Mouse (Mus musculus) kidney, postnatal 0 days (tissue): ENCODE measurements around the gene Ppm1g. TPM values are rescaled to one million over a fixed set of nuclear protein-coding genes. Genes with fewer than 3 reads are reported as not detected.

Source experiments
- ATAC-seq: fragments of 200-750 bp; cut with Nextera tagmentation; replicated peaks from 2 replicates; pipeline ENCODE4 v1.8.0; 2017; ENCODE audit warnings: low read depth, moderate number of reproducible peaks, moderate TSS enrichment, moderate library complexity; ENCODE audit not compliant: low FRiP score
- DNase-seq: peaks from one replicate; pipeline ENCODE4 v3.0.0-alpha.2; 2016; ENCODE audit warnings: low spot score
- H3K27ac ChIP-seq: fragments of 300-500 bp; sonication (generic); 2 replicates; pipeline ENCODE4 v1.5.1; 2014; ENCODE audit warnings: mild to moderate bottlenecking
- H3K27me3 ChIP-seq: fragments of 300-500 bp; sonication (generic); 2 replicates; pipeline ENCODE4 v1.6.1; 2014; ENCODE audit warnings: low read length, mixed read lengths; ENCODE audit not compliant: insufficient read depth
- H3K36me3 ChIP-seq: fragments of 300-500 bp; sonication (generic); 2 replicates; pipeline ENCODE4 v1.6.1; 2014; ENCODE audit warnings: low read length, mixed read lengths; ENCODE audit not compliant: insufficient read depth
- H3K4me1 ChIP-seq: fragments of 300-500 bp; sonication (generic); replicated peaks from 2 replicates; pipeline ENCODE4 v1.6.1; 2014; ENCODE audit warnings: antibody characterized with exemption, low read length, mixed read lengths; ENCODE audit not compliant: insufficient read depth
- H3K4me2 ChIP-seq: fragments of 300-500 bp; sonication (generic); 2 replicates; pipeline ENCODE4 v1.6.1; 2014; ENCODE audit warnings: mild to moderate bottlenecking, low read length, moderate library complexity, mixed read lengths
- H3K4me3 ChIP-seq: fragments of 300-500 bp; sonication (generic); replicated peaks from 2 replicates; pipeline ENCODE4 v1.5.1; 2014; ENCODE audit warnings: low read depth, low read length
- H3K9ac ChIP-seq: fragments of 300-500 bp; sonication (generic); 2 replicates; pipeline ENCODE4 v1.6.1; 2014; ENCODE audit warnings: low read depth, low read length
- H3K9me3 ChIP-seq: fragments of 300-500 bp; sonication (generic); replicated peaks from 2 replicates; pipeline ENCODE4 v1.6.1; 2016; ENCODE audit warnings: low read length, inconsistent platforms, mixed read lengths
- CTCF ChIP-seq: IDR thresholded peaks from 2 replicates; pipeline ENCODE4 v1.5.1; 2016; ENCODE audit warnings: antibody characterized with exemption, low read depth, mild to moderate bottlenecking, moderate library complexity
- WGBS: fragments of 180-500 bp; shearing (Covaris S2); extraction: QIAGEN DNeasy Blood & Tissue Kit; methylation state at CpG from one replicate; pipeline ENCODE4 v1.1.7; 2014; 5-methylcytosine and 5-hydroxymethylcytosine counted together
- polyA plus RNA-seq: library from polyadenylated mRNA; unstranded; fragments of >200 nt; fragmentation: Nextera tagmentation; extraction: Ambion mirVana; gene quantifications from 2 replicates; pipeline ENCODE4 v1.2.1, GENCODE M21; 2015

Ppm1g gene
- polyA plus RNA-seq, 1 experiment from 2014 or later: 85.4 TPM

DNA sequence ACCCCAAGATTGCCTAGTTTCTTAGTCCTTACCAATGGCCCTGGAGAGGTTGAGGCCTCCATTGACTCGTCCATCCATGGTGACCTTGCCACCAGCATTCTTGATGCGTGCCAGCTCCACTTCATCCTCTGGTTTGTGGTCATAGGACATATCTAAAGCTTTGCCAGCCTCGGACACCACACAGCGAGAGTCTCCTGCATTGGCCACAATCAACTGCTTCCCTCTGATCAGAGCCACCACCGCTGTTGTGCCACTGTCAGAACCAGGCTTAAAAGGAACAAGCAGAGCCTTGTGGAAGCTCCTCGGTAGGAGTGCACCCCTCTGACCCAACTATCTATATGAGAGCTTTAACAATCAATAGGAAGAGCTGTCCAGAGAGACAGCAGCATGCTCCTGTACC is 16.1 kb downstream of the Ppm1g start:
- no peak for TF ChIP-seq CTCF
- Histone ChIP-seq H3K27me3 (no peaks in the 10 kb centered on the region), H3K4me3 (no peak overlapping the region), H3K9ac (no peak overlapping the region), H3K27ac (no peak overlapping the region), H3K9me3 (0 out of 2 replicates have a peak, but pooled peaks cover 3% of the 10 kb centered on the region), H3K4me2 (no peak overlapping the region), H3K36me3 (peaks cover 22% of the 10 kb centered on the region), H3K4me1 (peaks cover 9% of the 10 kb centered on the region; the same call in 1 of the 2 replicates)
- no peak for ATAC-seq
- WGBS: 93% methylated on average over 6 of the region's 6 CpGs
- no peak for DNase-seq

- Histone ChIP-seq H3K27ac (no peak overlapping the region), H3K4me1 (peaks cover 9% of the 10 kb centered on the region; the same call in 1 of the 2 replicates), H3K36me3 (peaks cover 28% of the 10 kb centered on the region), H3K27me3 (no peaks in the 10 kb centered on the region), H3K9me3 (0 out of 2 replicates have a peak, but pooled peaks cover 3% of the 10 kb centered on the region), H3K4me3 (no peak overlapping the region), H3K4me2 (no peak overlapping the region), H3K9ac (no peak overlapping the region)
- WGBS: 91% methylated on average over 2 of the region's 2 CpGs
- ATAC-seq (no peak), DNase-seq (no peak)
- TF ChIP-seq CTCF: no peak
These were observed 16.6 kb downstream of the Ppm1g start for GRCm38 (mm10) chr5:31203866-31204265.

DNA sequence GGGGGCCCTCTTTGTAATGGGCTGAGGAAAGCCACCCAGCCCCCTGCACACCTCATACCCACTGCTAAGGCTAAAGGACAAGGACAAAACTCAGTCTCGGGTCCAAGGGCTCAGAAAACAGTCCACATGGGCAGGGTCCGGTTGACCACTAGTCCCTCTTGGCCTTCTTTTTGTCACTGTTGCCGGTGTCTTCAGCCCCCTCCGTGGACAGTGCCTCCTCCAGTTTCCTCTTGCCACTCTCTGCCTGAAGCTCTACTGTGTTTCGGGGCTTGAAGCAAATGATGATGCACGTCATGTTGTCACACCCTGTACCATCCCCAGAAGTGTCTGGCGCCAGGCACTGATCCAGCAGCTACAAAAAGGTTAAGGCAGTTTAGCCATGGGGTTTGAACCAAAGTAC is 17.6 kb downstream of the Ppm1g start:
- no peaks in the 10 kb centered on the region for H3K27me3 ChIP-seq
- H3K4me1 ChIP-seq: peaks cover 9% of the 10 kb centered on the region; the same call in 1 of the 2 replicates
- no peak overlapping the region; the same call in 1 of the 2 replicates for H3K4me3 ChIP-seq
- no peak for TF ChIP-seq CTCF
- peaks cover 37% of the 10 kb centered on the region for H3K36me3 ChIP-seq
- ATAC-seq (no peak), DNase-seq (no peak)
- WGBS: 86% methylated on average over 7 of the region's 7 CpGs
- H3K27ac ChIP-seq: peak overlapping the region; percentile 92
- peak overlapping the region; percentile 71 for H3K4me2 ChIP-seq
- peak overlapping the region; percentile 59 for H3K9ac ChIP-seq
- H3K9me3 ChIP-seq: 0 out of 2 replicates have a peak, but pooled peaks cover 3% of the 10 kb centered on the region

- Histone ChIP-seq H3K9me3 (0 out of 2 replicates have a peak, but pooled peaks cover 3% of the 10 kb centered on the region), H3K36me3 (peaks cover 38% of the 10 kb centered on the region), H3K9ac (peak within 1 kb of the TSS; percentile 86), H3K4me3 (peak within 1 kb of the TSS; percentile 82), H3K27me3 (no peaks in the 10 kb centered on the region), H3K4me1 (peaks cover 9% of the 10 kb centered on the region; the same call in 1 of the 2 replicates), H3K4me2 (peak within 1 kb of the TSS; percentile 71), H3K27ac (peak within 1 kb of the TSS; percentile 92)
- no peak for TF ChIP-seq CTCF
- DNase-seq: peak; percentile 100
- ATAC-seq: peak; percentile 95
- WGBS: under 1% methylated on average over 53 of the region's 53 CpGs
These were observed 18.5 kb downstream of the Ppm1g start, which contains the start of gene Zfp513 for GRCm38 (mm10) chr5:31201742-31202590. Zfp513 (minus strand) TSS chr5:31202303.

DNA sequence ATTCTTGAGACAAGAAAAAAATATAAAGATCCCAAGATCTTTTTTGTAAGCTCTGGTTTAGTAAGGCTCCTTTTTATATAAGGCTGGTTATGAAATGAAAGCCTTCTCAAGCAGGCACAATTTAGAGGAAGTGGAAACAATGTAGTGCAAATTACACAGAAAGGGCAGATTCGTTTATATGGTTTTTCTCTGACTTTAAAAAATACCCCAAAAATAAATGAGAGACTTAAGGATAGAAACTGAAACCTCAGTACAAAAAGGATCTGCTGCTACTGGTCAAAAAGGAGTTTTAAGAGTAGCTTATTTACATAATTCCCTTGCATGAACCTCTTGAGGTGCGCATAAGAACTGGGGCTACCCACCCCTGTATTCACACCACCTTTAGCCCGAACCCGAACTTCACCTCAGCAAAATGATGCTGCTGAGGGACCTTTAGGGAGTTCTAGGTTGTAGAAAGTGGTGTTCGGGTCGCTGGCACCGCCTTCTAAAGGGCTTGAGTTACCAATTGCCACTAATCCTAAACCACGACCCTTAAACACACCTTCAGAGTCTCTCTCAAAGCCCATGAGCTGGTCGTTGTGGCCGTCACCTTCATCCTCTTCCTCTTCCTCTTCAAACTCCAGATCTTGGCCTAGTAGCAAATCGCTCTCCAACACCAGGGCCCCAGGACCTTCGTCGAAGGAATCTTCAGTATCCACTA is 19.3 kb downstream of the Ppm1g start:
- Histone ChIP-seq H3K4me2 (peak overlapping the region; percentile 71), H3K9ac (peak overlapping the region; percentile 86), H3K36me3 (peaks cover 44% of the 10 kb centered on the region), H3K27me3 (no peaks in the 10 kb centered on the region), H3K27ac (peak overlapping the region; percentile 92), H3K9me3 (0 out of 2 replicates have a peak, but pooled peaks cover 3% of the 10 kb centered on the region), H3K4me3 (peak overlapping the region; percentile 82), H3K4me1 (peaks cover 9% of the 10 kb centered on the region; the same call in 1 of the 2 replicates)
- no peak for TF ChIP-seq CTCF
- no peak for ATAC-seq
- DNase-seq: no peak
- 8% methylated on average over 13 of the region's 13 CpGs for WGBS

DNA sequence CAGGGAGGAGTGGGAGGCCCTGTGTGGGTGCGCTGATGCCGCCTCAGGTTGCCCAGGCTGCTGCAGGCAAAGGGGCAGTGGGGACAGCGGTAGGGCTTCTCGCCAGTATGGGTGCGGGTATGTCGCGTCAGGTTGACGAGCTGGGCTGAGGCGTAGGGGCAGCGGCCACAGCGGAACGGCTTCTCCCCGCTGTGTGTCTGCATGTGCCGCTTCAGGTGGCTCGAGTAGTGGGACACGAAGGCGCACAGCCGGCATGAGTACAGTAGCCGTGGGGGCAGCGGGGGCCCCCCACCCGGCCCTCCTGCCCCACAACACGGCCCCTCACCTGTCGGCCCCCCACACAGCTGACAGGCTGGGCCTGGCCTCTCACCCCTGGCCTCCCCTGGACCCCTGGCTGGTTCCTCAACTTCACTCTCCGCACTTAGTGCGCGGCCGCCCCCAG is 20.1 kb downstream of the Ppm1g start:
- TF ChIP-seq CTCF: no peak
- H3K9ac ChIP-seq: 0 out of 2 replicates have a peak overlapping the region, but pooled peaks have one; percentile 29
- H3K4me2 ChIP-seq: 0 out of 2 replicates have a peak overlapping the region, but pooled peaks have one; percentile 9
- no peak overlapping the region for H3K4me3 ChIP-seq
- H3K27me3 ChIP-seq: no peaks in the 10 kb centered on the region
- peaks cover 9% of the 10 kb centered on the region; the same call in 1 of the 2 replicates for H3K4me1 ChIP-seq
- DNase-seq (no peak), ATAC-seq (no peak; the same call in 1 of the 2 replicates)
- no peak overlapping the region for H3K27ac ChIP-seq
- peaks cover 45% of the 10 kb centered on the region for H3K36me3 ChIP-seq
- H3K9me3 ChIP-seq: 0 out of 2 replicates have a peak, but pooled peaks cover 3% of the 10 kb centered on the region
- WGBS: 83% methylated on average over 27 of the region's 27 CpGs
